Mouse (Mus musculus) ES-E14 (cell line): Measurements from ENCODE around the gene Pparg.

ENCODE experiments used
- CHD2 ChIP-seq: IDR thresholded peaks from 2 replicates; pipeline ENCODE4 v1.6.1; 2014; ENCODE audit warnings: mild to moderate bottlenecking, low read depth, low read length, inconsistent platforms
- HCFC1 ChIP-seq: IDR thresholded peaks from 2 replicates; pipeline ENCODE4 v1.6.1; 2012; ENCODE audit warnings: low read length, inconsistent platforms, borderline replicate concordance; ENCODE audit not compliant: insufficient read depth
- MAFK ChIP-seq: IDR thresholded peaks from 2 replicates; pipeline ENCODE4 v1.6.1; 2014; ENCODE audit warnings: mild to moderate bottlenecking, low read depth, low read length, inconsistent platforms; ENCODE audit not compliant: insufficient read depth
- ZNF384 ChIP-seq: IDR thresholded peaks from 2 replicates; pipeline ENCODE4 v1.6.1; 2012; ENCODE audit warnings: low read depth, low read length, inconsistent platforms

- TF ChIP-seq ZNF384 (no peak), HCFC1 (no peak), MAFK (no peak), CHD2 (no peak)
Observed at GRCm38 (mm10) chr6:115374871-115375852, 14.4 kb downstream of the Pparg start.
